Mouse (Mus musculus) ovary, adult 10 weeks (tissue): ENCODE data around the gene Cbln4. TPM values are rescaled to one million over a fixed set of nuclear protein-coding genes. Genes with fewer than 3 reads are reported as not detected.

Experiments
- polyA plus RNA-seq: library from polyadenylated mRNA; stranded (reverse); fragments of 350-450 nt; fragmentation: Illumina TruSeq; extraction: RNeasy Lipid Tissue Mini Kit (QIAGEN cat#74804); gene quantifications from one replicate; pipeline ENCODE4 v1.2.3, GENCODE M21; 2014

The Cbln4 gene
- polyA plus RNA-seq, result not detected

GRCm38 (mm10) chr2:172043235-172043610 lies at the start of gene Cbln4:
Gene Cbln4, minus strand, starts transcription at chr2:172043466.

Other genes starting within 250 kb of the Cbln4 start
- gene Mc3r, start 205.0 kb upstream of the Cbln4 start, polyA plus RNA-seq, result not detected